Mouse (Mus musculus): ENCODE measurements at regions not wholly inside any gene's neighbourhood (a gene's known extent, or its start where the extent isn't known, plus 50 kb on each side); places are given as distances from the start of the nearest gene placed in this dataset.

DNA sequence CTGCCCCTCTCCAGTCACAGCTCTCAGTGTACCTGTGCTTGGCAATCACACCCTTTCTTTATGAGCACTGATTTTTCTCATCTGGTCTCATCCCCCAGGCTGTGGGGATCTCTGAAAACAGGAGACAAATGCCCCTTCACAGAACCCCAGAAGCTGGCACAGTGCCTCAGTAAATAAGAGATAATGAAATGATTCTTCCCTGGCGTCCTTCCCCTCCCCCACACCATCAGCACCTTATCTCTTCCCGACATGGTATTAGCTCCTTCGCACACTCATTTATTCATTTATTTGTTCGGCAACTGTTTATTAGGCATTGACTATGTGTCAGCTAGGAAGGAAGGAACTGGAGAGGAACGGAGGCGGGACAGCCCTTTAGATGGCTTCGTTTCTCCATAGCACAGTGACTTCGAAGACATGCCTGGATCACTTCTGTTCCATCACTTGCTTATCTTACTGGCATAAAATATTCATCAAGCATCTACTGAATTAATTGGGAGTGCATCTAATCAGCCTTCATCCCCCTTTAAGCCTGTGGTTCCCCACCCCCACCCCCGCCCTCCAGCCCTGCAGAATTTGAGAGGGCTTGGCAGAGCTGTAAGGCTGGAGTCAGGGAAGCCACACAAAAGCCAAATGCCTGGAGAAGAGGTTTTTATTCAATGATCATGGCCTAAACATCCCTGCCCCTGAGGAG, 51.6 kb upstream of the Tbc1d21 start:
- WGBS = 45% methylated on average over 9 of the region's 9 CpGs
- H3K9me3 ChIP-seq (replicated peaks; ENCODE audit: control insufficient read depth, low read length) = no peaks in the 10 kb centered on the region
- DNase-seq (ENCODE audit: low spot score) = peak; percentile 62
- peak overlapping the region; percentile 66 for H3K27ac ChIP-seq (ENCODE audit: low read depth, low read length)
- no peaks in the 10 kb centered on the region for H3K36me3 ChIP-seq (ENCODE audit: control insufficient read depth, insufficient read depth, low read length)
- ATAC-seq = peak; percentile 80
- no peaks in the 10 kb centered on the region for H3K27me3 ChIP-seq (replicated peaks; ENCODE audit: control insufficient read depth, insufficient read depth, low read length)
- H3K9ac ChIP-seq (ENCODE audit: low read length) = no peak overlapping the region
- no peak overlapping the region for H3K4me2 ChIP-seq (ENCODE audit: low read length)
- H3K4me1 ChIP-seq (ENCODE audit: control insufficient read depth, insufficient read depth, low read length) = peaks cover 11% of the 10 kb centered on the region
- H3K4me3 ChIP-seq (ENCODE audit: low read depth, low read length) = no peak overlapping the region

- Histone ChIP-seq H3K4me2 (ENCODE audit: low read length) (no peak overlapping the region), H3K9ac (ENCODE audit: low read length) (no peak overlapping the region), H3K9me3 (replicated peaks; ENCODE audit: control insufficient read depth, low read length) (no peaks in the 10 kb centered on the region), H3K36me3 (ENCODE audit: control insufficient read depth, insufficient read depth, low read length) (no peaks in the 10 kb centered on the region), H3K4me3 (ENCODE audit: low read depth, low read length) (no peak overlapping the region), H3K27ac (ENCODE audit: low read depth, low read length) (no peak overlapping the region), H3K27me3 (replicated peaks; ENCODE audit: control insufficient read depth, insufficient read depth, low read length) (no peaks in the 10 kb centered on the region), H3K4me1 (ENCODE audit: control insufficient read depth, insufficient read depth, low read length) (peaks cover 4% of the 10 kb centered on the region; the same call in 1 of the 2 replicates)
- no peak for ATAC-seq
- 88% methylated on average over 7 of the region's 7 CpGs for WGBS
- no peak for DNase-seq (ENCODE audit: low spot score)
These were observed 58.5 kb upstream of the Tbc1d21 start for GRCm38 (mm10) chr9:58428795-58429194.

DNA sequence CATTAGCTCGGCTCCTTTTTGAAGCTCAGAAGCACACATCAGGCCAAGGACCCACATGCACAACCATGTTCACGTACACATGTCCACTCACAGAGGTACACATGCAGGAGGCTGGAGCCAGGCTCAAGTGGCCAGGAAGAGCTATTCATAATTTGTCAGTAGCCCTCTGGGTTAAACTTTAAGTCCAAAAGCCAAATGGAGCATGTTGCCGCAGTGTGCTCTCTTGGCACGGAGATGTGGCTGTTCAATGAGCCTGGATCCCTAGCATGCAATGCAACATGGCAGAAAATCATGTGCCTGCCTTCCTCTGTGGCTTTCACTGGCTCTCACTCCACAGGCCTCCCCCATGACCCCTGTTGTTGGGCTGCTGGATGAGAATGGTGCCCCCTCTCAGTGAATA, 57.6 kb upstream of the Insyn1 start:
- no peaks in the 10 kb centered on the region for H3K27me3 ChIP-seq (replicated peaks; ENCODE audit: control insufficient read depth, insufficient read depth, low read length)
- H3K4me1 ChIP-seq (ENCODE audit: control insufficient read depth, insufficient read depth, low read length) = peaks cover 4% of the 10 kb centered on the region; the same call in 1 of the 2 replicates
- H3K4me2 ChIP-seq (ENCODE audit: low read length) = no peak overlapping the region
- no peak overlapping the region for H3K27ac ChIP-seq (ENCODE audit: low read depth, low read length)
- ATAC-seq (no peak), DNase-seq (ENCODE audit: low spot score) (no peak)
- H3K36me3 ChIP-seq (ENCODE audit: control insufficient read depth, insufficient read depth, low read length) = no peaks in the 10 kb centered on the region
- H3K4me3 ChIP-seq (ENCODE audit: low read depth, low read length) = no peak overlapping the region
- H3K9me3 ChIP-seq (replicated peaks; ENCODE audit: control insufficient read depth, low read length) = no peaks in the 10 kb centered on the region
- H3K9ac ChIP-seq (ENCODE audit: low read length) = no peak overlapping the region
- 95% methylated on average over 4 of the region's 4 CpGs for WGBS

GRCm38 (mm10) chr9:58432793-58433370, 55.5 kb upstream of the Insyn1 start:
- no peak overlapping the region; the same call in 1 of the 2 replicates for H3K27ac ChIP-seq (ENCODE audit: low read depth, low read length)
- H3K4me3 ChIP-seq (ENCODE audit: low read depth, low read length) = no peak overlapping the region
- 70% methylated on average over 5 of the region's 5 CpGs for WGBS
- no peak overlapping the region for H3K4me2 ChIP-seq (ENCODE audit: low read length)
- H3K9ac ChIP-seq (ENCODE audit: low read length) = no peak overlapping the region
- no peaks in the 10 kb centered on the region for H3K36me3 ChIP-seq (ENCODE audit: control insufficient read depth, insufficient read depth, low read length)
- H3K9me3 ChIP-seq (replicated peaks; ENCODE audit: control insufficient read depth, low read length) = no peaks in the 10 kb centered on the region
- peaks cover 6% of the 10 kb centered on the region; the same call in 1 of the 2 replicates for H3K4me1 ChIP-seq (ENCODE audit: control insufficient read depth, insufficient read depth, low read length)
- DNase-seq (ENCODE audit: low spot score) = no peak
- no peak for ATAC-seq
- no peaks in the 10 kb centered on the region for H3K27me3 ChIP-seq (replicated peaks; ENCODE audit: control insufficient read depth, insufficient read depth, low read length)

DNA sequence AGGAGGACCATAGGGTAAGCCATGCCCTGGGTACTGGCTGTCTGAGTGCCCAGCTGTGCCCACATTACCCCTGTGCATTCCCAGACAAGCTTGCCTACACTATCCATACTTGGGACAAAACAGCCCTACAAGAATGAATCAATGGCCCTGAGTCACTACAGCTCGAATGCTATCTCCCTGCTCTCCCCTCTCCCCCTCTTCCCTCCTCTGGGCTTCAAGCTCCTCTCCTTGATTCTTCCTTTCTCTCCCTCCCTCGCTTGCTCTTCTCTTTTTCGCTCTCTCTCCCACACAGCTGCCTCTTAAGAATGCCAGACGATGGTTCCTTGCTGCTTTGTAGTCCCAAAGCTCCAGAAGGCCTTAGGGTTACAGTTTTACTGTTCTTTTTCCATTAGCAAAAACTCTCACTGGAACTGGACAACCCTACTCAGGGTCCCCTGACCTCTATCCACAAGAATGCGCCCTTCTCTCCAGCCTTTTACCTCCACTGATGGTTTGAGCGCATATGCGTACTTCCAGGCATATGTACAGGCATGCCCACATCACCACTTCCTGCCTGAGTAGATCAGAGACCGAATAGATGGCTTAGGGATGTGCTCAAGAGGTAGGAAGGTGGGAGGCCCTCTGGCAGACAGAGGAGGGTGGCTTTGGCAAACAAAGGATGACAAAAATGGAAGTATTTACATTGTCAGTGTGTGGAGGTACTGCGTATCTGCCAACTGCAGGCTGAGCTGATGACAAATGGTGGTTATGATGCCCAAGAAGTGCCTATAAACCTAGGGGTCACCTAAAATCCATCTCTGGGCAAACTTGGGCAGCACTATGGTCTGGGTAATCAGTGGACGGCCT, 51.9 kb upstream of the Insyn1 start:
- H3K4me1 ChIP-seq (ENCODE audit: control insufficient read depth, insufficient read depth, low read length) = peaks cover 28% of the 10 kb centered on the region
- no peak overlapping the region for H3K4me2 ChIP-seq (ENCODE audit: low read length)
- no peak overlapping the region for H3K4me3 ChIP-seq (ENCODE audit: low read depth, low read length)
- DNase-seq (ENCODE audit: low spot score) = no peak
- no peak for ATAC-seq
- no peaks in the 10 kb centered on the region for H3K9me3 ChIP-seq (replicated peaks; ENCODE audit: control insufficient read depth, low read length)
- no peak overlapping the region for H3K9ac ChIP-seq (ENCODE audit: low read length)
- H3K27ac ChIP-seq (ENCODE audit: low read depth, low read length) = no peak overlapping the region
- no peaks in the 10 kb centered on the region for H3K27me3 ChIP-seq (replicated peaks; ENCODE audit: control insufficient read depth, insufficient read depth, low read length)
- WGBS = 85% methylated on average over 10 of the region's 10 CpGs
- no peaks in the 10 kb centered on the region for H3K36me3 ChIP-seq (ENCODE audit: control insufficient read depth, insufficient read depth, low read length)

- DNase-seq (ENCODE audit: low spot score) = no peak
- H3K9ac ChIP-seq (ENCODE audit: low read length) = no peak overlapping the region
- peaks cover 38% of the 10 kb centered on the region for H3K4me1 ChIP-seq (ENCODE audit: control insufficient read depth, insufficient read depth, low read length)
- ATAC-seq = no peak
- no peaks in the 10 kb centered on the region for H3K27me3 ChIP-seq (replicated peaks; ENCODE audit: control insufficient read depth, insufficient read depth, low read length)
- H3K27ac ChIP-seq (ENCODE audit: low read depth, low read length) = no peak overlapping the region; the same call in 1 of the 2 replicates
- no peak overlapping the region for H3K4me3 ChIP-seq (ENCODE audit: low read depth, low read length)
- H3K36me3 ChIP-seq (ENCODE audit: control insufficient read depth, insufficient read depth, low read length) = no peaks in the 10 kb centered on the region
- H3K9me3 ChIP-seq (replicated peaks; ENCODE audit: control insufficient read depth, low read length) = no peaks in the 10 kb centered on the region
- WGBS = 72% methylated on average over 11 of the region's 11 CpGs
- H3K4me2 ChIP-seq (ENCODE audit: low read length) = no peak overlapping the region
These were observed 50.9 kb upstream of the Insyn1 start for GRCm38 (mm10) chr9:58437541-58437940.

DNA sequence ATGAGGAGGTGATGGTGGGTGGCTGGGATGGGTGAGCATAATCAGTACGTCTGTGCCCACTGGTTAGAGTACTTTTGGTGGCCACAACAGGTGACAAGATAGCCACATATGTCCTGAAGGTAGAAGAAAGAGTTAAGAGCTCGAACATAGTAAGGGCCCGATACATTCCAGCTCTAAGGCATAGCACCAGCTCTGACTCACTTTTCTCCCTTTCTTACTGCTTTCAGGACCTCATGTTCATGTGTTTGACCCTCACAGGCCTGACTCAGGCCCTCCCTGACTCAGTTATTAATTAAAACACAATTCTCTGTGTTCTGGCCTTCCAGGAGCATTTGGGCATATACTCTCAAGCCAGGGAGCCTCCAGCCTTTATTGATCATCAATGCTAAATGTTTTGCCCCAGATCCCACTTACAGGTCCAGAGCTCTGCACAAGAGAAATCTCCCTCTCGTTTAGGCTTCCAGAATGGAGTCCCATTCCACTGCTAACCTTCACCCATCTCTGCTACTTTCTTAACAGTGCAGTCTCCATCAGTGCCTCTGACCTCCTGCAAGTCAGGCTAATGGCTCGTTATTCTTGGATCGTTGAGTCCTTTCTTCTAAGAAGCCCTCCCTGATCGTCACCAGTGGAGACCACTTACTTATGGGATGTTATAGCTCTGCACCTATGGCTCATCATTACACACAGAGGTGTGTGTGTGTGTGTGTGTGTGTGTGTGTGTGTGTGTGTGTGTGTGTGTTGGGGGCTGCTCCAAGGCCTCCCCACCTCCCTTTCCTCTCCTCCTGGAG, 50.1 kb upstream of the Insyn1 start:
- 48% methylated on average over 7 of the region's 7 CpGs for WGBS
- peak overlapping the region; percentile 68 for H3K27ac ChIP-seq (ENCODE audit: low read depth, low read length)
- no peaks in the 10 kb centered on the region for H3K27me3 ChIP-seq (replicated peaks; ENCODE audit: control insufficient read depth, insufficient read depth, low read length)
- H3K4me3 ChIP-seq (ENCODE audit: low read depth, low read length) = no peak overlapping the region
- no peaks in the 10 kb centered on the region for H3K9me3 ChIP-seq (replicated peaks; ENCODE audit: control insufficient read depth, low read length)
- H3K4me2 ChIP-seq (ENCODE audit: low read length) = no peak overlapping the region
- ATAC-seq = no peak
- H3K4me1 ChIP-seq (ENCODE audit: control insufficient read depth, insufficient read depth, low read length) = peaks cover 41% of the 10 kb centered on the region
- H3K9ac ChIP-seq (ENCODE audit: low read length) = peak overlapping the region; percentile 51
- no peak for DNase-seq (ENCODE audit: low spot score)
- H3K36me3 ChIP-seq (ENCODE audit: control insufficient read depth, insufficient read depth, low read length) = no peaks in the 10 kb centered on the region

All from forebrain, embryonic 14.5 days (tissue).